Mouse (Mus musculus) right cerebral cortex, postnatal 14 days (tissue): ENCODE measurements around the gene Gm8947.
"Not testable (repeated sequence)": the region's sequence is repeated elsewhere in the genome, so short reads cannot be mapped to it uniquely, and the experiment has no call there.

Experiments
- DNase-seq: peaks from one replicate; pipeline ENCODE4 v3.0.0; 2022

Gm8947 gene

DNA sequence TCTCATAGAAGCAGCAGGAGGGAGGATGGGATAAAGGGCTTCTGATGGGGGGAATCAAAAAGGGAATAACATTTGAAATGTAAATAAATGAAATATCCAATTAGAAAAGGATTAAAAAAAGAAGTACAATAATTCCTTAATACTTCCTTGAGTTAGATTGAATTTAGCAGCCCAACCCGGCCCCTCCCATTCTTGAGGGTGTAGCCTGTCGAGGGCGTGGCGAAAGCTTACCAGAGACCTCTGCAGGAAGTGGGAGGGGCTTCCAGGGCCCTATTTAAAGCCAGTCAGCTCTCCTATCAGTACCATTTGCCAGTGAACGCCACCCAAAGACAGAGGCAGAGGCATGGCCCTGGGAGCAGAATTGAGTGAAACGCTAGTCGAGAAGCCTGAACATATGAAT, at the start of gene Gm8947:
Gene Gm8947 (plus strand): TSS at position 302 of the 400 bp plus-strand sequence.
- DNase-seq = not testable (repeated sequence)

DNA sequence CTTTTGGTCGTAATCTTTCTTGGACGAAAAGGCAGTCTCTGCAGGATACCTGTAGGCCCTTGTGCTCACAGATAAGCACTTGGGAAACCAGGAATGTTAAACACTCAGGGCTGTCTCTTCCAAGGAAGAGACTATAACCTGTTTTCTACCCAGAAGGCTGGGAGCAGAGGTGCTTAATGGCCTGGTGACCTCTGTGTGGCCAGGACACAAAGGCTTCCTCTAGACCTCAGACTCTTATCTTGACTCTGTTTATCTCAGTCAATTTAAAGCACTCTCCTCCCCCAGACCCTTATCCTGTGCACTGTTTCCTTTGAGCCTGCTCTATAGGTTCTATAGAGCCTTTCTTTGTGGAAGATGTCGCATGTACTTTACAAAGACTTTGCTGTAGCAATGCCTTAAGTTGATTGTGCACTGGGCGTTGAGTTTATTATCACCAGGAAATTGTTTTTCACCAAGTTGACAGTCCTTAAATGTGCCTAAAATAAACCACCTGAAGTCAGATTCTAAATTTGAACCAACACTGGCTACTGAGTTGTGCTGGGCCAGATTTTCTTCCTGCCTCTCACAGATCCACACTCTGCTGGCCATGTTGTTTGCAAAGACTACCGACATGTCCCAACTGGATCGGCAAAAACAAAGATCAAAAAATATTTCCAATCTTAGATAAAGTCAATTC, 47.6 kb upstream of the Gm8947 start:
- DNase-seq = no peak

DNA sequence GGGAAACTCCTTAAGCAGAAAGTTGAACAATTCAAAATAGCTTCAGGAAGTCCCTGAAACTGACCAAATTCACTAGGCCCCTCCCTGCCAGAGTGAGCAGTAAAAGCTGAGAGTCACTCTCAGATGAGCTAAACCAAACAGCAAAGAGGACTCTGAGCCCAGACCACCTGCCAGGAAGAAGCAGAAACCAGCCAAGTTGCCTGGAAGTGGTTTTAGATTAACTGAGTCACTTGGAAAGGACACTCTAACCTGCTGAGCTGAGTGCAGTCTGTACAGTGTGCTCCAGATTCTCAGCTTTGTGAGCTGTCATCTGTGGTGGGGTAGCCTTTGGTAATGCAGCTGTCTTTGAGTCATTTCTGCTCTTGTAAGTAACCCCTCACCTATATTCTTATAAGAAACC, 44.4 kb upstream of the Gm8947 start:
- DNase-seq = no peak

GRCm38 (mm10) chr1:151150211-151150610, 42.0 kb upstream of the Gm8947 start:
- no peak for DNase-seq

DNA sequence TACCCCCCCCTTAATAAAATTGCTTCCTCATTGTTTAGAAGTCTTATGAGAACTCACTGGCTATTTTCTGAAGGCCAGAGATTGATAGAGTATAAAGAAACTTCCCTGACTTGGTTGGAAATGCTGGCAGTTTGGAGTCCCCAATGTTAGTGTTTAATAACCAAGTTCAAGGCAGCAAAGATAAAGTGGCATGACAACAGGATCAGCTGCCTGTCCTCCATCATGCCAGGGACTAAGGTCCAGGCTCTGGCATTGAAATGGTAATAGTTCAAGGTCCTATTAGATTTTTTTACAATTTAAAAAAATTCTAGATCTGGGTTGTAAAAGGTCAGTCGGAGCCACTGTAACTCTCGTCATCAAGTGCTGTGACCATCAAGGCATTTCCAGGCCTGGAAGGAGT, 41.1 kb upstream of the Gm8947 start:
- no peak for DNase-seq

GRCm38 (mm10) chr1:151153056-151153652, 39.0 kb upstream of the Gm8947 start:
- DNase-seq = no peak

DNA sequence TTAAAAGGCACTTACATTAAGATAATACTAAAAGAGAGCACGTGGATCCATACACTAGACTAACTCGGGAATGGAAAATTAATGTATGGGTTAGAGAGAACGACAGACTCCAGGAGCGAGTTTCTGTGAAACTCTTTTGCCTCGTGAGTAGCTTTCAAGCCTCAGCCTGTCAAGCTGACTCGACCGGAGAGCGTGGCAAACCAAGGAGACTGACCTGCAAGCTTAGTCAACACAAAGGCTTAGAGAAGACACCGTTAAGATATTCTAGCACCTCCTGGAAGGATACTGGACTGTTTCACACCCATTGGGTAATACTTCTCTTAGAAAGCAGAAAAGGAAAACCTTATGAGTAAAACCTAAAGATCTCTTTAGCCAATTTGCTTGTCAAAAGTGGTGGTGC, 38.0 kb upstream of the Gm8947 start:
- not testable (repeated sequence) for DNase-seq

DNA sequence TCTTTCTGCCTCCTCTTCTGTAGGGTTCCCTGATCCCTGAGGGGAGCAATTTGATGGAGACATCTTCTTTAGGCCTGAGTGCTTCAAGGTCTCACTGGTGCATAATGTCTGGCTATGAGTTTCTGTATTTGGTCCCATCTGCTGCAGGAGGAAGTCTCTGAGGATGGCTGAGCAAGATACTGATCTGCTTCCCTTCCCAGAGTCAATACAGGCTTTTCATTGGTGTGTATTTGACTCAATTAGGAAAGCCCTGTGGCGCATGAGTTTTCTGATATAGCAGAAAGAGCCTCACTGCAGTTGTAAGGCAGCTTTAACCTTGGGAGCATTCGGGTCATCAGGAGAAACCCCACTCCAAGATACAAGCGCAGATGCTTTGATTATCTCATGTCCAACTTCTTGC, 36.0 kb upstream of the Gm8947 start:
- no peak for DNase-seq

GRCm38 (mm10) chr1:151156777-151157632, 35.2 kb upstream of the Gm8947 start:
- no peak for DNase-seq

- DNase-seq = no peak
Observed at GRCm38 (mm10) chr1:151157963-151158856, 34.0 kb upstream of the Gm8947 start.

DNA sequence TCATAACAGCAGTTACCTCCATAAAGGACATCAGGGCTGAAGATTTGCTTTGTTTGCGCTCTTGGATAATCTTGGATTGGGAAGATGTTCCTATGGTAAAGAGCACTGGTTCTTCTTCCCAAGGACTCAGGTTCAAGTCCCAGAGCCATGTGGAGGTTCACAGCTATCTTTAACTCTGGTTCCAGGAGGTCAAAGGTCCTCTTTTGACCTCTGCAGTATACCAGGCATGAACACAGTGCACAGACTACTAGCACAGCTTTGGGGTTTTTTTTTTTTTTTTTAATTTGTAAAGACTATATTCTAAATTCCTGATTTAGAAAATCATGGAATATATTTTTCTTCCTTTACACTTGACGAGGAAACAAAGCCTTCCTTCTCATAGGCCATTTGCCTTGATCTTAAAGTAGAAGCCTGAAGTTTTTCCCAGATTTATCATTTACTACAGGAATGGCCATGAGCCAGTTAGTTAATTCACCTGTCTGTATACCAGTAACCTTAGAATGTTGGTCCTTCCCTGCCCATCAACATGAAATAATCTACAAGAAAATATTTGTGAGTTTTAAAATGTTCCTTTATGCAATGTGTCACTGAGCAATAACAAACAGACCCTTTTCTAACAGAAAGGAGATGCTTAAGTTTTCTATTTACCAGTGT, 33.2 kb upstream of the Gm8947 start:
- DNase-seq = no peak

GRCm38 (mm10) chr1:151166031-151166430, 26.1 kb upstream of the Gm8947 start:
- no peak for DNase-seq

DNA sequence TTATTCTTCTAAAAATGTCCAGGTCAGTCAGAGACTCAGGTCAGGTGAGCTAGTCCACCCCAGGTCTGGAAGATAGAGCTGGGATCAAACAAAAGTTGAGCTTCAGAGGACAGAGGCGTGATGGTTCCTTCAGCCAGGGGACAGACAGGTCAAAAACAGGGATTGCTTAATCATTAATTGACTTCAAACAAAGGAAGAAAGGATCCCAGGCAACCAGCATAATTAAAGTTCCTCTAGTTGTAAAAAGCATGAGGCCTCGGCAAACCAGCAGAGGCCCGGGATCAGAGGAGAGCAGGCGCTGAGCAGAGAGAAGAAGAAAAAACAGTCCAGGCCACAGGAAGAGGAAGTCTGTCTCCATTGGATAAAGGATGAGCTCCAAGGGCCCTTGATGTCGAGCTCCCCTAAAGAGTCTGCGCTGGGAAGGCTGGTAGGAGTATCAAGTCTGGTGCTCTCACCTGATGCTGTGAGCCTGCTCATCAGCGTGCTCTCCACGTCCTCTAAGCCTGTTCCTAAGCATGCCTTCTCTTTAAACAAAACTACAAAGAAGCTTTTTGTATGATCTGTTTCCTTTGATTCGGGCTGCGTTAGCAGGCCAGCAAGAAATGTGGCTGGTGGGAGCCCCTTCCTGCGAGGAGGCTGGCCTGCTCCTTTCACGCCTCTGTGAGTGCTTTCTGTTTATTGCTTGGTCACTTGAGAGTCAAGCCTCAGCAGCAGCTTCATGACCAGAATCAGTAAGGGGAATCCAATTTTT, 24.7 kb upstream of the Gm8947 start:
- DNase-seq = no peak

GRCm38 (mm10) chr1:151168637-151169036, 23.5 kb upstream of the Gm8947 start:
- DNase-seq = no peak

DNA sequence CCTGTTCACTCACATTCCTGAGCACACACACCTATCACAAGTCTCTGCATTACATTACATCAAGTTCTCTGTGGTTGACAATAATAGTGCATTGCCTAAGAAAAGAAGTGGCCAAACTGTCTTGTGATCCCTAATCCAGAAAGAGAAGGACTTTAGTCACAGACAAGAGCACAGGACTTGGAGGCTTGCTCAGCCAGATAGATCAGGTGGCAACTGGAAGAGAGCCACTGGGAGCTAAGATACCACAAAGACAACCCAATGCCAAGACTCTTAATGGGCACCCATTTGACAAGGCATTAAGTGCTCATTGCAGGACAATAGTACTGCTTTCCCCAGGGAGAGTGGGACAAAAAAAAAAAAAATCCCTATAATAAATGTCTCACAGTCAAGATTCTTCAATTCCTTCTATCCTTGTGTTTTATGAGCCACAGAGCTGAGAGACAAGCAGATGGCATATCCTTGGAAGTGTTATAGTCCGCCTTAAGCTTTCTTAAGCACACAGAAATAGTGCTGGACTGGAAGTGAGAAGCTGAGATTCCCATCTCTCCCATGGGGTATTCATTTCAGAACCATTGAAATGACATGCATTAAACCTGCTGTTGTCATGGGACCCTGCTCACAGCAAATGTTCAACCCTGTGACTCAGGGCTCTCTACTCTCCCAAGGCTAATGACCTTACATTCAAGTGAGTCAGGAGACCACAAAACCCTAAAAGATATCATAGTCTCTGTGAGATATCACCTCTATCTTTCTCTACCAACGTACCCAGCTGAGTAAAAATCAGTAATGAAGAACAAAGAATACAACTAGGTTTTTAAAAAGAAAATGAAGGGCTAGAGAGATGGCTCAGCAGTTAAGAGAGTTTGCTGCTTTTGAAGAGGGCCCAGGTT, 20.4 kb upstream of the Gm8947 start:
- no peak for DNase-seq

DNA sequence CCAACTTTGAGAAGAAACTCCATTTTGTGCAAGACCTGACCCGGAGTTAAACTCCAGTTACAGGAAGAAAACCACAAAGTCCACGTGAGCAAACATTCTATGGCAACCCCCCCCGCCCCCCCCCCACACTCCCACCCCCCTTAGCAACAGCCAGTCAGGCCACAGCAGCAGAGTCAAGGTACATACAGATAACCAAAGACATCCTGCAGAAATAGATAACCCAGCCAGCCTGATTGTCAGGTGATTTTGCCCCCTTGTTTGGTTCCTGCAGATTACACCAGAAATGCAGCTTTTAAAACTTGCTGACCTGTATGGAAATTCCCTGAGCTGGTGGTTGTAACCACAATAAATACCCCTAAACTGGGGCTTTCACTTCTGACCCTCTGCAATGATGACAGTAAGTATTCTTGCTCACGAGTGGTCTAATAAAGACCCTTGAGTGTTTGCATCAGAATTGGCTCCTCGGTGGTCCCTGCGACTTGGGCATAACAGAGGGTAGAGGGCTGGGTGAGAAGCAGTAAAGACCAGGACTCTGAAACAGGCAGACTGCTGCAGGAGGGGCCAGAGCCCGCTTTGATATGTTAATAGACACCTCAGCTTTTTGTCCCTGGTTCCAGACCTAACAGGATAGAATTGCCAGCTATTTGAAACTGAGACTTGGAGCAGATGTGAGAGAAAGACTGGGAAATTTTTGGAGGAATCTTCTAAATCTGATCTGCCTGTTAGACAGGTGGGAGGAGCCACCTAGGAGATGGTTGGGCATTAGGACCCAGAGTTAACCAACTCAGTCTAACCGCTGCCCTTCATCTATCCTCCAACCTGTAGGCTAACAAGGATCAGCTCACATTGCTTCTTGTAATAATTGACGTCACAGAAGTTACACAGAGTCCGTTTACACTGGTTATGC, 14.9 kb upstream of the Gm8947 start:
- no peak for DNase-seq

- no peak for DNase-seq
Observed at GRCm38 (mm10) chr1:151177937-151178271, 14.3 kb upstream of the Gm8947 start.

DNA sequence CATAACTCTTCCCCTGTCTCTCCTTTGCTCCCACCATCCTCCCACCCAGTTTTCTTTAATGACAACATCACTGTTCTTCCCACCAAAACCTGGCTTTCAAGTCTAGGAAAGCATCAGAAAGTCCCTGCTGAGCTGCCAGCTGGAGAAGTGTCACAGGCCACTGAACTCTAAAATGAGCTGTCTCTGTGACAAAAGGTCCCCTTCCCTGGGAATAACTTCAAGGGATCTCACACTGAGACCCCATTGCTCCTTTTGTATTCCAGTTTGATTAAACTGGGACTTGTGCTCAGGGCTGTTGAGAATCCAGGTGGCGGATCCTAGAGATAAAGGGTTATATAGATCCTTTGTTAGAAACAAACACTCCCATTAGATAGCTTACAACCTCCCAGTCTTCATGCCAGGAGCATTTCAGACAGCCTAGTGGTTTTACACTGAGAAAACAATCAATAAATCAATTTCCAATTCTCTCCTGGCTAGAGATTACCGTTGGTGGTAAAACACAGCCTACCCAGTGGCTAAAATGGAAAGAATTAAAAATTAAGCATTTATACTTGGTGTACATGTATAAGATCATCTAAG, 13.6 kb upstream of the Gm8947 start:
- no peak for DNase-seq

DNA sequence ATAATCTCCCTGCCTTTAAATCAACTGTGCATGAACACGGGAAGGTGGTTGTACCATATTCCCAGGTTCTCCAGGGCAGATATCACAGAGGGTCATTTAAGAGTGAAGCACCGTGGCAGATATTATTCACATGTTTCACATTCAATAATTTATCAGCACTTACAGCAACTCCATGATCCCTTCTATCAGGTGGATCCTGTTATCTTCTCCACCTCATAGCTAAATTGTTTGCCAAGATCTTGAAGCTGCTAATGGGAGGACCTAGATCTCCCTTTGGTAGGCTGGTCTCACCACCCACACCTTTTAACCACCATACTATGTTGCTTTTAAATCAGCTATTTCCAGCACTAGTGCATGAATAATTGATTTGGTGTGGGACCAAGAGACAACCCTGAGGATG, 12.0 kb upstream of the Gm8947 start:
- DNase-seq = no peak
